Mouse (Mus musculus) small intestine, adult 2 months (tissue): ENCODE measurements around the gene Umodl1.

Experiments used
- CTCF ChIP-seq: fragments of 200-500 bp; IDR thresholded peaks from 2 replicates; pipeline ENCODE4 v1.5.1; 2012; ENCODE audit warnings: low read depth, mild to moderate bottlenecking, control low read depth, inconsistent platforms, low read length, moderate library complexity, mixed read lengths; ENCODE audit not compliant: insufficient replicate concordance, insufficient read length; ENCODE audit errors: extremely low read depth
- POLR2A ChIP-seq: fragments of 200-500 bp; IDR thresholded peaks from 2 replicates; pipeline ENCODE4 v1.6.1; 2012; ENCODE audit warnings: low read depth, mild to moderate bottlenecking, control low read depth, inconsistent platforms, low read length, moderate library complexity

- TF ChIP-seq CTCF (no peak), POLR2A (no peak)
These were observed 70.3 kb downstream of the Umodl1 start for GRCm38 (mm10) chr17:31024782-31025125.
